Mouse (Mus musculus): ENCODE results near the gene Olfr1012. TPM values are rescaled to one million over a fixed set of nuclear protein-coding genes. Genes with fewer than 3 reads are reported as not detected.

Olfr1012 gene
- not detected for total RNA-seq (2023)

GRCm38 (mm10) chr2:85762666-85763065 lies at the start of gene Olfr1012:
Olfr1012 (minus strand) TSS chr2:85762766.

GRCm38 (mm10) chr2:85802444-85802843 lies 39.9 kb upstream of the Olfr1012 start, which contains the start of gene Olfr1016:
Olfr1016 (minus strand) TSS chr2:85802544.

GRCm38 (mm10) chr2:85781717-85782116 lies 19.2 kb upstream of the Olfr1012 start, which contains the start of gene Olfr1015:
Olfr1015 (plus strand) TSS chr2:85782017.

GRCm38 (mm10) chr2:85772413-85772812 lies 9.8 kb upstream of the Olfr1012 start, which contains the start of gene Olfr1014:
Olfr1014 (plus strand) TSS chr2:85772713.

GRCm38 (mm10) chr2:85766798-85767197 lies 4.2 kb upstream of the Olfr1012 start, which contains the start of gene Olfr1013:
Olfr1013 (plus strand) TSS chr2:85767098.

GRCm38 (mm10) chr2:85715119-85715518 lies 47.4 kb downstream of the Olfr1012 start, which contains the start of gene Olfr1009:
Olfr1009 (plus strand) TSS chr2:85715419.

Other genes with a start within 250 kb of the Olfr1012 start
- gene 4833423E24Rik, start 243.7 kb downstream of the Olfr1012 start, total RNA-seq (2023) = not detected
- gene Olfr996, start 183.6 kb downstream of the Olfr1012 start, total RNA-seq (2023) = not detected
- gene Olfr998, start 173.8 kb downstream of the Olfr1012 start, total RNA-seq (2023) = not detected
- not detected for gene Olfr1000, start 150.9 kb downstream of the Olfr1012 start, total RNA-seq (2023)
- not detected for gene Olfr1002, start 112.1 kb downstream of the Olfr1012 start, total RNA-seq (2023)
- not detected for gene Olfr154, start 98.3 kb downstream of the Olfr1012 start, total RNA-seq (2023)
- not detected for gene Olfr1006, start 84.0 kb downstream of the Olfr1012 start, total RNA-seq (2023)
- not detected for gene Olfr1008, start 73.3 kb downstream of the Olfr1012 start, total RNA-seq (2023)
- gene Olfr1009, start 47.3 kb downstream of the Olfr1012 start, total RNA-seq (2023) = not detected
- not detected for gene Olfr1013, start 4.3 kb upstream of the Olfr1012 start, total RNA-seq (2023)
- gene Olfr1014, start 9.9 kb upstream of the Olfr1012 start, total RNA-seq (2023) = not detected
- not detected for gene Olfr1015, start 19.3 kb upstream of the Olfr1012 start, total RNA-seq (2023)
- not detected for gene Olfr1016, start 39.8 kb upstream of the Olfr1012 start, total RNA-seq (2023)
- not detected for gene Olfr1018, start 55.7 kb upstream of the Olfr1012 start, total RNA-seq (2023)
- gene Olfr1019, start 82.7 kb upstream of the Olfr1012 start, total RNA-seq (2023) = not detected
- not detected for gene Olfr1020, start 84.3 kb upstream of the Olfr1012 start, total RNA-seq (2023)
- not detected for gene Olfr1022, start 105.8 kb upstream of the Olfr1012 start, total RNA-seq (2023)
- not detected for gene Olfr1023, start 122.9 kb upstream of the Olfr1012 start, total RNA-seq (2023)
- gene Olfr1024, start 142.3 kb upstream of the Olfr1012 start, total RNA-seq (2023) = not detected
- gene Olfr1025-ps1, start 152.4 kb upstream of the Olfr1012 start, total RNA-seq (2023) = not detected
- not detected for gene Olfr1026, start 158.8 kb upstream of the Olfr1012 start, total RNA-seq (2023)
- 0.18 TPM for gene Olfr1028, start 187.7 kb upstream of the Olfr1012 start, total RNA-seq (2023)
- not detected for gene Olfr1029, start 211.1 kb upstream of the Olfr1012 start, total RNA-seq (2023)
- not detected for gene Olfr1030, start 216.5 kb upstream of the Olfr1012 start, total RNA-seq (2023)
- gene Olfr1031, start 227.5 kb upstream of the Olfr1012 start, total RNA-seq (2023) = not detected
- not detected for gene Olfr1032, start 242.8 kb upstream of the Olfr1012 start, total RNA-seq (2023)